Mouse (Mus musculus): ENCODE measurements around the gene Mgrn1. TPM values are rescaled to one million over a fixed set of nuclear protein-coding genes. Genes with fewer than 3 reads are reported as not detected.

The Mgrn1 gene
- total and polyA plus RNA-seq, 3 experiments = 8.4 to 25.0 TPM; not detected in 1

DNA sequence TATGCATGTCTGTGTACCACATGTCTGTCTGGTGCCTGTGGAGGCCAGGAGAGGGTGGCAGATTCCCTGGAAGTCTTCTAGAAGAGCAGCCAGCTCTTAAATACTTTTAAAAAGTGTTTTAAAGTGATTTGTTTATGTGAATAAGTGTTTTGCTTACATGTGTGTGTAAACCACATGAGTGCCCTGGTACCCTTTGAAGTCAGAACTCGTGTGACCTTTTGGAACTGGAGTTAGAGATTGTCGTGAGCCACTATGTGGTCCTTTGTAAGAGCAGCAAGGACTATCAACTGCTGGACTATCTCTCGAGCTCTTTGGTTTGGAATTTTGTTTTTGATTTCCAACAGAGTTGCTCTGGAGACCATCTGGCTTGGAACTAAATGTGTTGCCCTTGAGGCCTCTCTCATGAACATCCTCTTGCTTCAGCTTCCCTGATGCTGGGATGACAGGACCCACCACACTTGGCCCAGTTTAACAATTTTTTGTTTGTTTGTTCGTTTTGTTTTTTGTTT is 4.2 kb downstream of the Mgrn1 start:
- H3K4me3 ChIP-seq (ENCODE audit: control insufficient read depth in 1 of 2, insufficient read depth in 1 of 2, low read depth in 2 of 2, low read length in 2 of 2) = no peak overlapping the region
- H3K9ac ChIP-seq (ENCODE audit: control insufficient read depth, low read depth, low read length, poor library complexity, severe bottlenecking) = no peak overlapping the region
- H3K4me1 ChIP-seq (ENCODE audit: control insufficient read depth in 1 of 2, insufficient read depth in 2 of 2, low read length in 2 of 2) = peaks cover 0 to 12% of the 10 kb centered on the region in 2 experiments; a peak in 2 of 4 replicates
- peaks cover 12% of the 10 kb centered on the region; the same call in 1 of the 2 replicates for H3K79me2 ChIP-seq (ENCODE audit: control insufficient read depth, insufficient read depth, low read length, poor library complexity)
- H3K27me3 ChIP-seq (ENCODE audit: control insufficient read depth in 1 of 2, insufficient read depth in 2 of 2, low read length in 2 of 2) = no peaks in the 10 kb centered on the region
- H3K9me3 ChIP-seq (replicated peaks; ENCODE audit: insufficient read depth, low read length) = no peaks in the 10 kb centered on the region
- H3K36me3 ChIP-seq (ENCODE audit: control insufficient read depth in 1 of 2, insufficient read depth in 2 of 2, low read length in 2 of 2) = peaks cover 0 to 2% of the 10 kb centered on the region in 2 experiments; a peak in 3 of 4 replicates
- H3K27ac ChIP-seq (ENCODE audit: control insufficient read depth, low read depth, low read length) = no peak overlapping the region
- TF ChIP-seq GATA1 (IDR thresholded peaks at IDR 0.05; ENCODE audit: low read depth, low read length) (no peak), USF1 (IDR thresholded peaks at IDR 0.05; ENCODE audit: low read depth, low read length) (no peak), ZC3H11A (IDR thresholded peaks at IDR 0.05; ENCODE audit: low read depth, low read length) (no peak), MAZ (IDR thresholded peaks at IDR 0.05; ENCODE audit: low read depth, low read length) (no peak), TBP (IDR thresholded peaks at IDR 0.05; ENCODE audit: low read depth, low read length) (no peak), ETS1 (IDR thresholded peaks at IDR 0.05; ENCODE audit: low read depth, low read length) (no peak), NELFE (IDR thresholded peaks at IDR 0.05; ENCODE audit: low read depth, low read length) (no peak), CHD1 (IDR thresholded peaks at IDR 0.05; ENCODE audit: low read depth, low read length) (no peak), RAD21 (IDR thresholded peaks at IDR 0.05; ENCODE audit: low read depth, low read length) (no peak), MYC (IDR thresholded peaks at IDR 0.05; ENCODE audit: low read depth, low read length) (no peak), ZMIZ1 (IDR thresholded peaks at IDR 0.05; ENCODE audit: low read depth, low read length) (no peak), JUND (IDR thresholded peaks at IDR 0.05; ENCODE audit: low read depth, low read length) (no peak), MAX (IDR thresholded peaks at IDR 0.05; ENCODE audit: low read length) (no peak), USF2 (IDR thresholded peaks at IDR 0.05; ENCODE audit: borderline replicate concordance in 1 of 2, insufficient read depth in 1 of 2, low read depth in 1 of 2, low read length in 2 of 2) (no peak), MAFK (IDR thresholded peaks at IDR 0.05; ENCODE audit: borderline replicate concordance, low read depth, low read length) (no peak), ZNF384 (IDR thresholded peaks at IDR 0.05; ENCODE audit: low read depth, low read length) (no peak), E2F4 (IDR thresholded peaks at IDR 0.05; ENCODE audit: borderline replicate concordance, low read depth, low read length) (no peak), BHLHE40 (IDR thresholded peaks at IDR 0.05; ENCODE audit: borderline replicate concordance, low read depth, low read length) (no peak), SIN3A (IDR thresholded peaks at IDR 0.05; ENCODE audit: low read length) (no peak), UBTF (IDR thresholded peaks at IDR 0.05; ENCODE audit: borderline replicate concordance, insufficient read depth, low read depth, low read length) (no peak)
- DNase-seq (ENCODE audit: low read depth, low spot score) = no peak

DNA sequence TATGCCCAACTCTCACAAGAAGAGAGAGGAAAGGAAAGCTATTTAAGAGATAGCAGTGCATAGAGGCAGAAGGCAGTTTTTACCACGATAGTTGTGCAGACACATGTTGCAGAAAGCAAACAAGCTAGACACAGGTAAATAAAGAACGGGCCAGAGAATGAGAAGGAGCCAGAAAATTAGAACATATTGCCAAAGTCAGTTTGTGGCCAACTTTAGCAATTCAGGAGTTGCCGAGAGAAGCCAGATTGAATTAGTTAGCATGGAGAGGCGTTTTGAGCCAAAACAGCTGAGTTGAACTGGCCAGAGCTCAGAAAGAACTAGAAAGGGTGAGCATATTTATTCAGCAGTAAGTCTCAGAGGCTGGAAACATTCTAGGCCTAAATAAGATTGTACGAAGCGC is 6.1 kb downstream of the Mgrn1 start:
- no peaks in the 10 kb centered on the region for H3K9me3 ChIP-seq (replicated peaks; ENCODE audit: insufficient read depth, low read length)
- no peaks in the 10 kb centered on the region for H3K27me3 ChIP-seq (ENCODE audit: control insufficient read depth in 1 of 2, insufficient read depth in 2 of 2, low read length in 2 of 2)
- H3K4me1 ChIP-seq (ENCODE audit: control insufficient read depth in 1 of 2, insufficient read depth in 2 of 2, low read length in 2 of 2) = peaks cover 10 to 19% of the 10 kb centered on the region in 2 experiments
- H3K79me2 ChIP-seq (ENCODE audit: control insufficient read depth, insufficient read depth, low read length, poor library complexity) = 0 out of 2 replicates have a peak, but pooled peaks cover 3% of the 10 kb centered on the region
- TF ChIP-seq SMC3 (IDR thresholded peaks at IDR 0.05; ENCODE audit: low read depth, low read length) (no peak), NELFE (IDR thresholded peaks at IDR 0.05; ENCODE audit: low read depth, low read length) (no peak), GATA1 (IDR thresholded peaks at IDR 0.05; ENCODE audit: low read depth, low read length) (no peak), MEF2A (IDR thresholded peaks at IDR 0.05; ENCODE audit: extremely low read depth, insufficient replicate concordance, low read depth, low read length, poor library complexity, severe bottlenecking) (no peak), UBTF (IDR thresholded peaks at IDR 0.05; ENCODE audit: borderline replicate concordance, insufficient read depth, low read depth, low read length) (no peak), MAZ (IDR thresholded peaks at IDR 0.05; ENCODE audit: low read depth, low read length) (no peak)
- no peak overlapping the region for H3K27ac ChIP-seq (ENCODE audit: control insufficient read depth, low read depth, low read length)
- H3K4me3 ChIP-seq (ENCODE audit: control insufficient read depth in 1 of 2, insufficient read depth in 1 of 2, low read depth in 2 of 2, low read length in 2 of 2) = no peak overlapping the region
- peaks cover 0 to 15% of the 10 kb centered on the region in 2 experiments; a peak in 3 of 4 replicates for H3K36me3 ChIP-seq (ENCODE audit: control insufficient read depth in 1 of 2, insufficient read depth in 2 of 2, low read length in 2 of 2)
- no peak for DNase-seq (ENCODE audit: low read depth, low spot score)
- no peak overlapping the region for H3K9ac ChIP-seq (ENCODE audit: control insufficient read depth, low read depth, low read length, poor library complexity, severe bottlenecking)
